Mouse (Mus musculus): ENCODE data around the gene Atad1. TPM values are rescaled to one million over a fixed set of nuclear protein-coding genes. Genes with fewer than 3 reads are reported as not detected.
"Not testable (repeated sequence)": the region's sequence is repeated elsewhere in the genome, so short reads cannot be mapped to it uniquely, and the experiment has no call there.

The Atad1 gene
- polyA plus RNA-seq (2012; rRNA removed) = 69.5 and 71.0 TPM in 2 replicates

GRCm38 (mm10) chr19:32739686-32740085, at the start of gene Atad1:
Gene Atad1 (minus strand): TSS chr19:32739786.
- H3K4me1 ChIP-seq (ENCODE audit: control insufficient read depth, insufficient read depth, low read length) = no peaks in the 10 kb centered on the region
- no peak within 1 kb of the TSS for H3K4me3 ChIP-seq (ENCODE audit: insufficient read depth, low read length)
- H3K27ac ChIP-seq (ENCODE audit: insufficient read depth, low read length) = no peak within 1 kb of the TSS
- TF ChIP-seq CTCF (IDR thresholded peaks at IDR 0.05; ENCODE audit: extremely low read depth, insufficient read depth, low read length) (no peak), POLR2A (IDR thresholded peaks at IDR 0.05; ENCODE audit: extremely low read depth, insufficient read depth, low read length) (no peak)

DNA sequence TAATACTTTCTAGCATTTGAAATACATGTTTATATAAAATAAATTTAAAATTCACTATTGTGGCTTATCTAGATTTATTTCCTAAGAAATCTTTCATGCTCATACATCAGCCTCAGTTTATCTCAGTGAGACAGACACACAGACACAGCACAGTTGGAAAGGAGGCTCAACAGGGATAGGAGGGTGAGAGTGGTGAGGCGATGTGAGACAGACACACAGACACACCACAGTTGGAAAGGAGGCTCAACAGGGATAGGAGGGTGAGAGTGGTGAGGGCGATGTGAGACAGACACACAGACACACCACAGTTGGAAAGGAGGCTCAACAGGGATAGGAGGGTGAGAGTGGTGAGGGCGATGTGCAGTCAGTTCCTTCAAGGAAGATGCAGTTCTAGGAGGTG, 48.4 kb upstream of the Atad1 start:
- not testable (repeated sequence) for H3K4me3 ChIP-seq (ENCODE audit: insufficient read depth, low read length); H3K27ac ChIP-seq (ENCODE audit: insufficient read depth, low read length)

DNA sequence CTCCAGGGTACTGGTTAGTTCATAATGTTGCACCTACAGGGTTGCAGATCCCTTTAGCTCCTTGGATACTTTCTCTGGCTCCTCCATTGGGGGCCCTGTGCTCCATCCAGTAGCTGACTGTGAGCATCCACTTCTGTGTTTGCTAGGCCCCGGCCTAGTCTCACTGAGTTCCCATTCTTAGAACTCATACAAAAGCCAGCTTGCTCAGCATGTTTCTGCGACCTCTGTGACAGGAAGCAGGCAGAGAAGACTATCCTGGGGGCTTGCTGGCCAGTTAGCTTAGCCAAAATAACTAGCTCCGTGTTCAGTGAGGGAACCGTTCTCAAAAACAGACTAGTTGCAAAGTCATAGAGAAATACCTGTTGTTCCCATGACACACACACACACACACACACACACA, 47.8 kb upstream of the Atad1 start:
- peaks cover 11% of the 10 kb centered on the region; the same call in 1 of the 2 replicates for H3K4me1 ChIP-seq (ENCODE audit: control insufficient read depth, insufficient read depth, low read length)
- H3K27ac ChIP-seq (ENCODE audit: insufficient read depth, low read length); H3K4me3 ChIP-seq (ENCODE audit: insufficient read depth, low read length): not testable (repeated sequence)

More for the DNA sequence above, 48.4 kb upstream of the Atad1 start:
- peaks cover 10% of the 10 kb centered on the region for H3K4me1 ChIP-seq (ENCODE audit: control insufficient read depth, insufficient read depth, low read length)

DNA sequence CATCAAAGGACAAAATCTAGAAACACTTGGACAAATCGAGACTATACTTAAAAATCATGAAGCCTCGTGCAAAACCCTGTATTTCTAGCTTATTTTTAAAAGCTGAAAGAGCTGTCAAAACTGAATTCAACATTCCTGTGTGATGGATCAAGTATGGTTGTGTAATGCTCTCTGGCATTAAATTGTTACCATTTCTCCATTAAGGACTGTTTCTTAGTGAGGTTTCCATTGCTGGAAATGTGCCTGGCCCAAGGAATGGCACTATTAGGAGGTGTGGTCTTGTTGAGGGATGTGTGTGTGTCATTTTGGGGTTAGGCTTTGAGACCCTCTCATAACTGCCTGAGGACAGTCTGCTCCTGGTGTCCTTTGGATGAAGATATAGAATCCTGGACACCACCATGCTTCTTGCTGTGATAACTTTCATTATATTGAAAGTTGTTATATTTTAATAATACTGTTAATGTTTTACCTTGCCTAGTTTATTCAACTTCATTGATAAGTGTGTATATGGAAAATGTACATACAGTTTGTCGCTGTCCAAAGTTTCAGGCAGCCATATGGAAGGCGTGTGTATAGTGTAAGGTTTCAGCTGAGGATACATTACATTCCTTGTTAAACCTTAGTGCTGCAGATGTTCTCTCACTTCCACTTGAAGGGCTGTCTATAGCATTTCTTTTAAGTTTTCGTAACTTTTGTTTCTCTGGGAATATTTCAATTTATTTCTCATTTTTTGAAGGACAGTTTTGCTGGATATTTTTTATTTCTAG, 41.9 kb upstream of the Atad1 start:
- H3K27ac ChIP-seq (ENCODE audit: insufficient read depth, low read length) = no peak overlapping the region
- TF ChIP-seq POLR2A (IDR thresholded peaks at IDR 0.05; ENCODE audit: extremely low read depth, insufficient read depth, low read length) = no peak
- H3K4me1 ChIP-seq (ENCODE audit: control insufficient read depth, insufficient read depth, low read length) = peaks cover 10% of the 10 kb centered on the region; the same call in 1 of the 2 replicates
- no peak overlapping the region for H3K4me3 ChIP-seq (ENCODE audit: insufficient read depth, low read length)

- Histone ChIP-seq H3K4me3 (ENCODE audit: insufficient read depth, low read length) (no peak overlapping the region), H3K4me1 (ENCODE audit: control insufficient read depth, insufficient read depth, low read length) (peaks cover 12% of the 10 kb centered on the region; the same call in 1 of the 2 replicates), H3K27ac (ENCODE audit: insufficient read depth, low read length) (no peak overlapping the region)
- TF ChIP-seq POLR2A (IDR thresholded peaks at IDR 0.05; ENCODE audit: extremely low read depth, insufficient read depth, low read length) (no peak), CTCF (IDR thresholded peaks at IDR 0.05; ENCODE audit: extremely low read depth, insufficient read depth, low read length) (no peak)
These were observed 39.5 kb upstream of the Atad1 start for GRCm38 (mm10) chr19:32779131-32779530.

DNA sequence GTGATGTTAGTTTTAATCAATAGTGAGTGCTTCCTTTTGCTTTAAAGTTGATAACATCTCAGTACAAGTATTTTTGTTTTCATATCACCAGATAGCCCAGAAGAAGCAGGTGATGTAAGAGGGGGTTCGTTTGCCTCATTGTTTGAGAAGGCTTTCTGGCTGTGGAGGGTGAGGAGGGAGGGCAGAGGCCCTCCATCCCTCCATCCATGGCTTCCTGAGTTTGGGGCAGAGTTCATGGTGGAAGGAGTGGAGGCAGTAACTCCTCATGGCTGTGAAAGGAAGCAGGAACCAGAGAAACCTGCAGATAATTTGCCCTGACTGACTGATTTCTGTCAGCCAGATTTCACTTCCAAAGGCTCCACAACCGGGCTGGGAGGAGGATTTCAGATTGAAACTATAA, 38.8 kb upstream of the Atad1 start:
- Histone ChIP-seq H3K27ac (ENCODE audit: insufficient read depth, low read length) (no peak overlapping the region), H3K4me1 (ENCODE audit: control insufficient read depth, insufficient read depth, low read length) (peaks cover 11% of the 10 kb centered on the region; the same call in 1 of the 2 replicates), H3K4me3 (ENCODE audit: insufficient read depth, low read length) (no peak overlapping the region)
- TF ChIP-seq CTCF (IDR thresholded peaks at IDR 0.05; ENCODE audit: extremely low read depth, insufficient read depth, low read length) (no peak), POLR2A (IDR thresholded peaks at IDR 0.05; ENCODE audit: extremely low read depth, insufficient read depth, low read length) (no peak)

- TF ChIP-seq POLR2A (IDR thresholded peaks at IDR 0.05; ENCODE audit: extremely low read depth, insufficient read depth, low read length) (no peak), CTCF (IDR thresholded peaks at IDR 0.05; ENCODE audit: extremely low read depth, insufficient read depth, low read length) (no peak)
- peaks cover 9% of the 10 kb centered on the region; the same call in 1 of the 2 replicates for H3K4me1 ChIP-seq (ENCODE audit: control insufficient read depth, insufficient read depth, low read length)
- peak overlapping the region; percentile 29; the same call in 1 of the 2 replicates for H3K4me3 ChIP-seq (ENCODE audit: insufficient read depth, low read length)
- H3K27ac ChIP-seq (ENCODE audit: insufficient read depth, low read length) = no peak overlapping the region
These were observed 22.9 kb upstream of the Atad1 start for GRCm38 (mm10) chr19:32762493-32762892.

DNA sequence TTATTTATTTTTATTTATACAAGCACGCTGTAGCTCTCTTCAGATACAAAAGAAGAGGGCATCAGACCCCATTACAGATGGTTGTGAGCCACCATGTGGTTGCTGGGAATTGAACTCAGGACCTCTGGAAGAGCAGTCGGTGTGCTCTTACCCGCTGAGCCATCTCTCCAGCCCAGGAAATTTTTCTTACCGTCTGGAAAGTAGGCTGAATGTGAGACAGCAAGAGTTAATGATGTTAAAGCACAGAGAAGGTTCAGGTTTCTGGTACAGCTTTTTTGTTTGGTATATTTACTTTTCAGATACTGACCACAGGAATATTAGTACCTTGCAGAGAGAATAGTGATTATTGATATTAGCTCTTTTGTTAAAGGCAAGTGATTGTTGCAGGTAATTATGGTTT, 21.6 kb upstream of the Atad1 start:
- peak overlapping the region; percentile 86 for H3K4me3 ChIP-seq (ENCODE audit: insufficient read depth, low read length)
- no peak for TF ChIP-seq POLR2A (IDR thresholded peaks at IDR 0.05; ENCODE audit: extremely low read depth, insufficient read depth, low read length)
- H3K27ac ChIP-seq (ENCODE audit: insufficient read depth, low read length) = no peak overlapping the region

DNA sequence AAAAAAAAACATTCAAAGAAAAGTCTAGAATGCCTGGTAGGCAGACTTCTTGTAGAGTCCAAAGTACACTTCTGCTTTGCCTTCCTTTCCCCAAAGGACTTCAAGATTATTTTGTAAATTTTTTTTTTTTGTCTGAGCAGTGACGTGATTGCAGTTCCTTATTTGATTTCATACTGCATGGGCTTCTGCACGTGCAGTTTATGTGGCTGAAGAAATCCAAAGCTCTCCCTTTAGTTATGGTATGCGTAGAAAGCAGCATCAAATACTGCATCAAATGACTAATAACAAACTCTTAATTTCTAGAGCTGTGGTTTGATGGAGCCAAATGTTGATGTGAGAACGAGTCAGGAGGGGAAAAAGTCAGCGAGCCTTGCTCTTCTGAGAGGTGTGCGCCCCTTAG, 20.9 kb upstream of the Atad1 start:
- Histone ChIP-seq H3K27ac (ENCODE audit: insufficient read depth, low read length) (no peak overlapping the region), H3K4me1 (ENCODE audit: control insufficient read depth, insufficient read depth, low read length) (peaks cover 5% of the 10 kb centered on the region; the same call in 1 of the 2 replicates), H3K4me3 (ENCODE audit: insufficient read depth, low read length) (peak overlapping the region; percentile 86)
- TF ChIP-seq POLR2A (IDR thresholded peaks at IDR 0.05; ENCODE audit: extremely low read depth, insufficient read depth, low read length) (no peak), CTCF (IDR thresholded peaks at IDR 0.05; ENCODE audit: extremely low read depth, insufficient read depth, low read length) (no peak)

More for the DNA sequence above, 21.6 kb upstream of the Atad1 start:
- peaks cover 6% of the 10 kb centered on the region; the same call in 1 of the 2 replicates for H3K4me1 ChIP-seq (ENCODE audit: control insufficient read depth, insufficient read depth, low read length)

DNA sequence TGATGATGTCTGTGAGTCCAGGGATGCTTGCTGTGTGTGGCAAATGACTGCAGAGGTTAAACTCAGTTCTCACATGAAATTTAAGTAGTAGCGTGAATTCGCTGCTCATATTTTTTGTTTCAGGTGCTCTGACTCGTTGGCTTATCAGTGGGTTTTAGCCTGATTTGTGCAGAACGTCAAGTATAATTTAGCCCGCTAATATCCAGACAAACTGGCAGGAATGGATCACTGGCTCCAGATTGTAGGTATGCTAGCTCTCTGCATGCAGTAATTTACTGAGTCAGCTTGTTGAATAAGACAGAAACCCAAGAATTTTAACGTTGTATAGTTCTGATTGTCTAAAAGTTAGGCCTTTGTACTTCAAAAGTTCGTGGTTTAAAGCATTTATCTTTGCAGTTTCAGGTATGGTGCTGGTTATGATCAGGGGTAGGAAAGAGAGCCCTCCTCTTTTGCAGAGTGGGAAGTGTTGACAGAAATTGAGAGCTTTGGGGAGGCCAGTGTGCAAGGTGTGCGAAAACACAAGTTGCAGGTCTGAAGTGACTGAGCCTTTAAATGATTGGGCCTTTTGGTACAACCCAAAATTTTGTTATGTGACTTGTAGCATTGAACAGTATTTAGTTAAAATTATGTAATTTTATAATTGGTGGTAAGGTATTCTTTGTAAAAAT, 19.9 kb upstream of the Atad1 start:
- Histone ChIP-seq H3K27ac (ENCODE audit: insufficient read depth, low read length) (no peak overlapping the region), H3K4me3 (ENCODE audit: insufficient read depth, low read length) (peak overlapping the region; percentile 86), H3K4me1 (ENCODE audit: control insufficient read depth, insufficient read depth, low read length) (peaks cover 2% of the 10 kb centered on the region; the same call in 1 of the 2 replicates)
- TF ChIP-seq POLR2A (IDR thresholded peaks at IDR 0.05; ENCODE audit: extremely low read depth, insufficient read depth, low read length) (no peak), CTCF (IDR thresholded peaks at IDR 0.05; ENCODE audit: extremely low read depth, insufficient read depth, low read length) (no peak)
